Mouse (Mus musculus) hindbrain, embryonic 15.5 days (tissue): ENCODE results near the gene Gm11037. TPM values are rescaled to one million over a fixed set of nuclear protein-coding genes. Genes with fewer than 3 reads are reported as not detected.
A peak's percentile ranks its signal among the peaks of the same experiment; 100 is the strongest.

Experiments
- ATAC-seq: fragments of 200-750 bp; cut with Nextera tagmentation; 2 replicates; pipeline ENCODE4 v1.8.0; 2017; ENCODE audit warnings: low read depth, moderate number of reproducible peaks, moderate TSS enrichment; ENCODE audit not compliant: low FRiP score
- H3K27ac ChIP-seq: fragments of 300-500 bp; sonication (generic); replicated peaks from 2 replicates; pipeline ENCODE4 v1.5.1; 2015; ENCODE audit warnings: mild to moderate bottlenecking, inconsistent platforms
- H3K27me3 ChIP-seq: fragments of 300-500 bp; sonication (generic); 2 replicates; pipeline ENCODE4 v1.6.1; 2015; ENCODE audit warnings: control low read depth, inconsistent platforms
- H3K36me3 ChIP-seq: fragments of 300-500 bp; sonication (generic); 2 replicates; pipeline ENCODE4 v1.6.1; 2015; ENCODE audit warnings: control low read depth, inconsistent platforms
- H3K4me1 ChIP-seq: fragments of 300-500 bp; sonication (generic); replicated peaks from 2 replicates; pipeline ENCODE4 v1.6.1; 2015; ENCODE audit warnings: control low read depth, inconsistent platforms
- H3K4me2 ChIP-seq: fragments of 300-500 bp; sonication (generic); 2 replicates; pipeline ENCODE4 v1.6.1; 2015; ENCODE audit warnings: moderate library complexity, mild to moderate bottlenecking, inconsistent platforms
- H3K4me3 ChIP-seq: fragments of 300-500 bp; sonication (generic); 2 replicates; pipeline ENCODE4 v1.5.1; 2015; ENCODE audit warnings: mild to moderate bottlenecking, inconsistent platforms
- H3K9ac ChIP-seq: fragments of 300-500 bp; sonication (generic); 2 replicates; pipeline ENCODE4 v1.6.1; 2015; ENCODE audit warnings: inconsistent platforms
- H3K9me3 ChIP-seq: fragments of 300-500 bp; sonication (generic); 2 replicates; pipeline ENCODE4 v1.6.1; 2016; ENCODE audit warnings: control low read depth, inconsistent platforms
- whole genome bisulfite sequencing: fragments of 180-500 bp; shearing (Covaris S2); methylation state at CpG from one replicate; pipeline ENCODE4 v1.1.7; 2015; 5-methylcytosine and 5-hydroxymethylcytosine counted together
- polyA plus RNA-seq: library from polyadenylated mRNA; unstranded; fragments of >200 nt; fragmentation: Nextera tagmentation; extraction: Ambion mirVana; gene quantifications from 2 replicates; pipeline ENCODE4 v1.2.1, GENCODE M21; 2015

Gm11037 gene
- polyA plus RNA-seq, 1 experiment from 2014 or later = not detected

- Histone ChIP-seq H3K27me3 (no peaks in the 10 kb centered on the region), H3K4me1 (peaks cover 4% of the 10 kb centered on the region), H3K9ac (no peak overlapping the region), H3K27ac (no peak overlapping the region), H3K36me3 (no peaks in the 10 kb centered on the region), H3K4me2 (no peak overlapping the region), H3K9me3 (no peaks in the 10 kb centered on the region), H3K4me3 (no peak overlapping the region)
- WGBS = 86% methylated on average over 10 of the region's 10 CpGs
- ATAC-seq = no peak
These were observed 997 bp upstream of the Gm11037 start for GRCm38 (mm10) chr2:131132111-131132888.

- no peaks in the 10 kb centered on the region for H3K4me1 ChIP-seq
- ATAC-seq = no peak
- 70% methylated on average over 1 of the region's 1 CpGs for WGBS
- H3K9ac ChIP-seq = no peak overlapping the region
- H3K4me3 ChIP-seq = no peak overlapping the region
- H3K9me3 ChIP-seq = no peaks in the 10 kb centered on the region
- H3K27ac ChIP-seq = no peak overlapping the region
- no peaks in the 10 kb centered on the region for H3K27me3 ChIP-seq
- H3K4me2 ChIP-seq = no peak overlapping the region
- no peaks in the 10 kb centered on the region for H3K36me3 ChIP-seq
These were observed 1.1 kb downstream of the Gm11037 start for GRCm38 (mm10) chr2:131134381-131134780.

GRCm38 (mm10) chr2:131134826-131135400, 1.6 kb downstream of the Gm11037 start:
- Histone ChIP-seq H3K9ac (no peak overlapping the region), H3K4me1 (no peaks in the 10 kb centered on the region), H3K4me3 (no peak overlapping the region), H3K36me3 (no peaks in the 10 kb centered on the region), H3K9me3 (no peaks in the 10 kb centered on the region), H3K27me3 (no peaks in the 10 kb centered on the region), H3K27ac (peak overlapping the region; percentile 42), H3K4me2 (no peak overlapping the region)
- WGBS = 87% methylated on average over 8 of the region's 8 CpGs
- no peak for ATAC-seq

- Histone ChIP-seq H3K36me3 (no peaks in the 10 kb centered on the region), H3K4me2 (no peak overlapping the region), H3K4me1 (no peaks in the 10 kb centered on the region), H3K27ac (no peak overlapping the region), H3K9ac (no peak overlapping the region), H3K4me3 (no peak overlapping the region), H3K9me3 (no peaks in the 10 kb centered on the region), H3K27me3 (no peaks in the 10 kb centered on the region)
- peak; percentile 32; the same call in 1 of the 2 replicates for ATAC-seq
- WGBS = 77% methylated on average over 11 of the region's 11 CpGs
These were observed 2.3 kb downstream of the Gm11037 start for GRCm38 (mm10) chr2:131135521-131136139.

- ATAC-seq = no peak
- H3K9ac ChIP-seq = no peak overlapping the region
- no peaks in the 10 kb centered on the region for H3K27me3 ChIP-seq
- H3K4me3 ChIP-seq = no peak overlapping the region
- H3K4me1 ChIP-seq = no peaks in the 10 kb centered on the region
- no peak overlapping the region for H3K4me2 ChIP-seq
- no peaks in the 10 kb centered on the region for H3K9me3 ChIP-seq
- 78% methylated on average over 4 of the region's 4 CpGs for WGBS
- H3K27ac ChIP-seq = no peak overlapping the region
- 0 out of 2 replicates have a peak, but pooled peaks cover 2% of the 10 kb centered on the region for H3K36me3 ChIP-seq
These were observed 5.0 kb downstream of the Gm11037 start for GRCm38 (mm10) chr2:131138296-131138695.

GRCm38 (mm10) chr2:131138760-131139159, 5.5 kb downstream of the Gm11037 start:
- no peak for ATAC-seq
- H3K9ac ChIP-seq = no peak overlapping the region
- no peaks in the 10 kb centered on the region for H3K4me1 ChIP-seq
- no peaks in the 10 kb centered on the region for H3K9me3 ChIP-seq
- no peak overlapping the region for H3K4me3 ChIP-seq
- H3K36me3 ChIP-seq = 0 out of 2 replicates have a peak, but pooled peaks cover 4% of the 10 kb centered on the region
- H3K27me3 ChIP-seq = no peaks in the 10 kb centered on the region
- no peak overlapping the region for H3K27ac ChIP-seq
- H3K4me2 ChIP-seq = no peak overlapping the region
- 75% methylated on average over 7 of the region's 7 CpGs for WGBS

GRCm38 (mm10) chr2:131139287-131139686, 6.0 kb downstream of the Gm11037 start:
- WGBS = 92% methylated on average over 5 of the region's 5 CpGs
- peaks cover 5% of the 10 kb centered on the region for H3K36me3 ChIP-seq
- no peak overlapping the region for H3K9ac ChIP-seq
- no peak for ATAC-seq
- H3K27ac ChIP-seq = no peak overlapping the region
- H3K4me3 ChIP-seq = no peak overlapping the region
- no peaks in the 10 kb centered on the region for H3K27me3 ChIP-seq
- H3K4me1 ChIP-seq = no peaks in the 10 kb centered on the region
- no peak overlapping the region for H3K4me2 ChIP-seq
- no peaks in the 10 kb centered on the region for H3K9me3 ChIP-seq

GRCm38 (mm10) chr2:131139886-131140532, 6.7 kb downstream of the Gm11037 start:
- 0 out of 2 replicates have a peak overlapping the region, but pooled peaks have one; percentile 3 for H3K27ac ChIP-seq
- WGBS = 57% methylated on average over 5 of the region's 5 CpGs
- peaks cover 13% of the 10 kb centered on the region for H3K36me3 ChIP-seq
- H3K9ac ChIP-seq = no peak overlapping the region
- H3K4me1 ChIP-seq = no peaks in the 10 kb centered on the region
- no peaks in the 10 kb centered on the region for H3K9me3 ChIP-seq
- ATAC-seq = no peak
- H3K4me2 ChIP-seq = no peak overlapping the region
- no peak overlapping the region for H3K4me3 ChIP-seq
- no peaks in the 10 kb centered on the region for H3K27me3 ChIP-seq

GRCm38 (mm10) chr2:131140533-131140905, 7.2 kb downstream of the Gm11037 start:
- Histone ChIP-seq H3K27ac (no peak overlapping the region), H3K27me3 (no peaks in the 10 kb centered on the region), H3K4me2 (no peak overlapping the region), H3K9me3 (no peaks in the 10 kb centered on the region), H3K4me1 (no peaks in the 10 kb centered on the region), H3K9ac (no peak overlapping the region), H3K4me3 (no peak overlapping the region), H3K36me3 (peaks cover 18% of the 10 kb centered on the region)
- ATAC-seq = no peak
- 74% methylated on average over 5 of the region's 5 CpGs for WGBS

- Histone ChIP-seq H3K9ac (no peak overlapping the region), H3K4me3 (no peak overlapping the region), H3K27ac (no peak overlapping the region), H3K27me3 (no peaks in the 10 kb centered on the region), H3K4me1 (no peaks in the 10 kb centered on the region), H3K36me3 (peaks cover 23% of the 10 kb centered on the region), H3K9me3 (no peaks in the 10 kb centered on the region), H3K4me2 (no peak overlapping the region)
- ATAC-seq = no peak
- WGBS = 89% methylated on average over 8 of the region's 8 CpGs
These were observed 8.2 kb downstream of the Gm11037 start for GRCm38 (mm10) chr2:131141336-131141986.

GRCm38 (mm10) chr2:131142592-131142991, 9.3 kb downstream of the Gm11037 start:
- no peaks in the 10 kb centered on the region for H3K27me3 ChIP-seq
- no peaks in the 10 kb centered on the region for H3K4me1 ChIP-seq
- peaks cover 35% of the 10 kb centered on the region for H3K36me3 ChIP-seq
- ATAC-seq = 0 out of 2 replicates have a peak, but pooled peaks have one; percentile 9
- H3K9me3 ChIP-seq = no peaks in the 10 kb centered on the region
- H3K27ac ChIP-seq = no peak overlapping the region
- no peak overlapping the region for H3K4me3 ChIP-seq
- H3K4me2 ChIP-seq = no peak overlapping the region
- H3K9ac ChIP-seq = no peak overlapping the region
- 28% methylated on average over 18 of the region's 18 CpGs for WGBS
